Mouse (Mus musculus) intestine, postnatal 0 days (tissue): ENCODE measurements around the gene BC052040. TPM values are rescaled to one million over a fixed set of nuclear protein-coding genes. Genes with fewer than 3 reads are reported as not detected.

ENCODE experiments used
- ATAC-seq: fragments of 200-750 bp; cut with Nextera tagmentation; 2 replicates; pipeline ENCODE4 v1.8.0; 2017; ENCODE audit warnings: mild to moderate bottlenecking, moderate TSS enrichment, moderate library complexity
- H3K27ac ChIP-seq: fragments of 300-500 bp; sonication (generic); 2 replicates; pipeline ENCODE4 v1.5.1; 2014; ENCODE audit warnings: mild to moderate bottlenecking, low read depth, low read length, moderate library complexity
- H3K27me3 ChIP-seq: fragments of 300-500 bp; sonication (generic); replicated peaks from 2 replicates; pipeline ENCODE4 v1.6.1; 2014; ENCODE audit warnings: low read length, mixed read lengths; ENCODE audit not compliant: control insufficient read depth, insufficient read depth
- H3K36me3 ChIP-seq: fragments of 300-500 bp; sonication (generic); 2 replicates; pipeline ENCODE4 v1.6.1; 2014; ENCODE audit warnings: mild to moderate bottlenecking, moderate library complexity; ENCODE audit not compliant: control insufficient read depth, insufficient read depth
- H3K4me1 ChIP-seq: fragments of 300-500 bp; sonication (generic); replicated peaks from 2 replicates; pipeline ENCODE4 v1.6.1; 2014; ENCODE audit warnings: antibody characterized with exemption, low read length, mixed read lengths; ENCODE audit not compliant: control insufficient read depth, insufficient read depth
- H3K4me2 ChIP-seq: fragments of 300-500 bp; sonication (generic); replicated peaks from 2 replicates; pipeline ENCODE4 v1.6.1; 2014; ENCODE audit warnings: low read depth, mild to moderate bottlenecking, moderate library complexity
- H3K4me3 ChIP-seq: fragments of 300-500 bp; sonication (generic); 2 replicates; pipeline ENCODE4 v1.5.1; 2014; ENCODE audit warnings: low read depth, low read length
- H3K9ac ChIP-seq: fragments of 300-500 bp; sonication (generic); 2 replicates; pipeline ENCODE4 v1.6.1; 2014; ENCODE audit warnings: mild to moderate bottlenecking, low read depth, low read length
- H3K9me3 ChIP-seq: fragments of 300-500 bp; sonication (generic); 2 replicates; pipeline ENCODE4 v1.6.1; 2016; ENCODE audit warnings: mixed run types; ENCODE audit not compliant: control insufficient read depth
- CTCF ChIP-seq: sonication (generic); IDR thresholded peaks from 2 replicates; pipeline ENCODE4 v1.5.1; 2016; ENCODE audit warnings: low read depth, mild to moderate bottlenecking, control low read depth, antibody characterized with exemption, moderate library complexity
- WGBS: fragments of 180-500 bp; shearing (Covaris S2); extraction: QIAGEN DNeasy Blood & Tissue Kit; methylation state at CpG from one replicate; pipeline ENCODE4 v1.1.7; 2014; 5-methylcytosine and 5-hydroxymethylcytosine counted together
- polyA plus RNA-seq: library from polyadenylated mRNA; unstranded; fragments of >200 nt; fragmentation: Nextera tagmentation; extraction: Ambion mirVana; gene quantifications from 2 replicates; pipeline ENCODE4 v1.2.1, GENCODE M21; 2015

BC052040 gene
- 4.6 and 4.7 TPM in 2 replicates for polyA plus RNA-seq

DNA sequence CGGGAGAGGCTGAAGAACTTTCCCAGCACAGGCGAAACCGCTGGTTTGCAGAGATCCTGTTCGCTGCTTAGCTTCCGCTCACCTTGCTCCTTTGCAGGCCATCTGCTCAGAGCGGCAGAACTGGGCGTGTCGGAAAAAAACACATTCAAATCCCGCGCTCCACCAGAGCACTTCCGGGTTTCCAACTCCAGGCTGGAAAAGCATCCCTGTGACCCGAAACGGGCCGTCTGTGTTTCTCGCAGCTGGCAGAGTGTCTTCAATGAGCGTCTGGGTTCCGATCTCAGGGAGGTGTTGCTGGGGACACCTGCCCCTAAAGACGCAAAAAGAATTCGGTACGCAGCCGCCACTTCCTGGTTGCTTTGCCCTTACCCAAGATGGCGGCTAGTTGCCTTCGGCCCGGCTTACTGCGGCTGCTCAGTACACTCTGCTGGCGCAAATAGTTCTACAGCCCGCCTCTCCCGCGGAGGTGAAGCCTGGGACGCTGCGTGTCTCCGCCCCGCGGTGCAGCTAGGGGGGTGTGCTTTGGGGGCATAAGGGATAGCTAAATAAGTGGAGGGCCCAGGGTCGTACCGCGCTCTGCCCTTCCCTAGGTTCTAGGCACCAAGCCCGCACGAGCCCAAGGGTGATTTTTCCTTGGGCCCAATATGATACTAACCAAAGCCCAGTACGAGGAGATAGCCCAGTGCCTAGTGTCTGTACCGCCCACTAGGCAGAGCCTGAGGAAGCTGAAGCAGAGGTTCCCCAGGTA, at the start of gene BC052040:
Gene BC052040 (plus strand): TSS at position 476 of the 748 bp plus-strand sequence.
- Histone ChIP-seq H3K9ac (peak within 1 kb of the TSS; percentile 53), H3K36me3 (no peaks in the 10 kb centered on the region), H3K9me3 (no peaks in the 10 kb centered on the region), H3K4me1 (no peaks in the 10 kb centered on the region), H3K4me3 (peak within 1 kb of the TSS; percentile 49), H3K27me3 (no peaks in the 10 kb centered on the region), H3K27ac (peak within 1 kb of the TSS; percentile 4), H3K4me2 (peak within 1 kb of the TSS; percentile 69)
- peak; percentile 99 for ATAC-seq
- peak; percentile 39 for TF ChIP-seq CTCF
- WGBS, result under 1% methylated on average over 41 of the region's 41 CpGs

DNA sequence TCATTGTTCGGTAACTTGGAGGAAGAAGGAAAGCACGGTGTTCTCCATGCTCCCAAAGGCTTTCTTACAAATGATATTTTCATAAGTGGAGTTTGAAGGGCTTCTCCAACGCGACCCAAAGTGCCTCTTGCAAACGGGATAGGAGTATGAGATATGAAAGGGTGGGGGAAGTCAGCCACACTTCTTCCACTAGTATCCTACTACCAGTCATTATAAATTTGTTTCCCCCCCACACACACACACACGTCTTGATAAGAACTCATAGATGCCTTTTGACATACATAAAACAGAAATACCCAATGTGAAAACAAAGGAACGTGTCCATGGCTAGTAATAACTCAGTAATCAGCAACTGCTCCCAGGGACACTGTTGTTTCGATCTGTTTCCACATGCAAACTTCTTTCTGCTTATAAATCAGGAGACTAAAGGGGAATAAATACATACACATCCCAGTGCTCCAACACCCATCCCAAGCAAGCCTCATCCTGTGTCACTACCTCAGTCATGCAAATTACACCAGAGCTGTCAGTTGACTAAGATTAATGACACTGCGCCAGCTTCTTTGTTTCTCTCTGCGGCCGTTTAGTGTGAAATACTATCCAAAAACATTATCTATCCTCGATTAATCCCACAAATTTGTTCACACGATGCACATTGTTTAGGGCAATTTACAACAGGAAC, 43.4 kb upstream of the BC052040 start:
- Histone ChIP-seq H3K36me3 (no peaks in the 10 kb centered on the region), H3K4me1 (no peaks in the 10 kb centered on the region), H3K9me3 (no peaks in the 10 kb centered on the region), H3K9ac (no peak overlapping the region), H3K27me3 (no peaks in the 10 kb centered on the region), H3K27ac (no peak overlapping the region), H3K4me3 (no peak overlapping the region), H3K4me2 (no peak overlapping the region)
- no peak for TF ChIP-seq CTCF
- no peak for ATAC-seq
- WGBS, result 60% methylated on average over 13 of the region's 13 CpGs

DNA sequence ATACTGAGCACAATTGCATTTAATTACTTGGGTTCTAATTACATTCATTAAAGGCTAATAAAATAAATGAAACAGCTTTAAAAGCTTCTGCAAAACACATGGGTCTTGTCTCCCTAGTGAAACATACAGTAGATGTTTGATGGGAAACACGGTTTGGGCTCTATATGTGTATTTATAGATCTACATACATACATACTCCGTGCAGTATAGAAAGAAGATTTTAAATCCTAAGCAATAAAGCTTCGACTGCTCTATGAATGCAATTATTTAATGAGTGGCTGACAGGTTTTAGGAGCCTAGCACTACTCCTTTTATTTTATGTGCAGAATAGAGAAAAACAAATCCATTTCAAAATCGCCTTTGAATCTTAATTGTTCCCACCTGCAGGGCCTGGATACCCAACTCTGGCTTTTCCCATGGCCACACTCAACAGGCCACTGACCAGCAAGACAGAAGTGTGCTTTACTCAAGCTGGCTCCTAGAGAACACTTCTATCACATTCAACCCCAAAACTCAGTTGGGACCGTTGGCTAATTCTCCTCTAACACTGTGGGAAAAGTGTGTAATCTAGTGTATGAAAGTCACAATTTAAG, 42.7 kb upstream of the BC052040 start:
- no peaks in the 10 kb centered on the region for H3K9me3 ChIP-seq
- WGBS, result 79% methylated on average over 5 of the region's 5 CpGs
- no peak for ATAC-seq
- H3K9ac ChIP-seq, result no peak overlapping the region
- H3K4me1 ChIP-seq, result no peaks in the 10 kb centered on the region
- H3K27ac ChIP-seq, result no peak overlapping the region
- no peaks in the 10 kb centered on the region for H3K36me3 ChIP-seq
- no peaks in the 10 kb centered on the region for H3K27me3 ChIP-seq
- H3K4me3 ChIP-seq, result no peak overlapping the region
- no peak overlapping the region for H3K4me2 ChIP-seq
- no peak for TF ChIP-seq CTCF

DNA sequence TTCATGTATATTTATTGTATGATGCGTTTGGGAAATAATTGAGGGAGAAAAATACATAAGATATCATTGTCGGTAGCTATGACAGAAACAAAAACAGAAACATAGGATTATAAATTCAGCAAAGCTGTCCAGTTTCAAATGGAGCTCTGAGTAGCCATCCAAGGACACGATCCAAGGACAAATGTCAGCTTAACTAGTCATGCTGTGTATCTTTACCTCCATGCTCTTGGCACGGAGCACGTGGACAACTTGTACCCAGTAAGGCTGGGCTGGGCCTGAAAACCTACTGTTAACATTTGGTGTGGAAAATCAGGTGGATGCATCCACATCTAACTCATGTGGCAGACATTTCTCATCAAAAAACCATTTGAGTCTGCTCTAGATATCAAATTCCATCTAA, 41.8 kb upstream of the BC052040 start:
- H3K4me1 ChIP-seq, result no peaks in the 10 kb centered on the region
- no peak overlapping the region for H3K4me3 ChIP-seq
- H3K36me3 ChIP-seq, result no peaks in the 10 kb centered on the region
- no peak overlapping the region for H3K27ac ChIP-seq
- no peak overlapping the region for H3K4me2 ChIP-seq
- no peak overlapping the region for H3K9ac ChIP-seq
- TF ChIP-seq CTCF, result no peak
- ATAC-seq, result no peak
- no peaks in the 10 kb centered on the region for H3K9me3 ChIP-seq
- H3K27me3 ChIP-seq, result no peaks in the 10 kb centered on the region
- WGBS, result 92% methylated on average over 5 of the region's 5 CpGs

DNA sequence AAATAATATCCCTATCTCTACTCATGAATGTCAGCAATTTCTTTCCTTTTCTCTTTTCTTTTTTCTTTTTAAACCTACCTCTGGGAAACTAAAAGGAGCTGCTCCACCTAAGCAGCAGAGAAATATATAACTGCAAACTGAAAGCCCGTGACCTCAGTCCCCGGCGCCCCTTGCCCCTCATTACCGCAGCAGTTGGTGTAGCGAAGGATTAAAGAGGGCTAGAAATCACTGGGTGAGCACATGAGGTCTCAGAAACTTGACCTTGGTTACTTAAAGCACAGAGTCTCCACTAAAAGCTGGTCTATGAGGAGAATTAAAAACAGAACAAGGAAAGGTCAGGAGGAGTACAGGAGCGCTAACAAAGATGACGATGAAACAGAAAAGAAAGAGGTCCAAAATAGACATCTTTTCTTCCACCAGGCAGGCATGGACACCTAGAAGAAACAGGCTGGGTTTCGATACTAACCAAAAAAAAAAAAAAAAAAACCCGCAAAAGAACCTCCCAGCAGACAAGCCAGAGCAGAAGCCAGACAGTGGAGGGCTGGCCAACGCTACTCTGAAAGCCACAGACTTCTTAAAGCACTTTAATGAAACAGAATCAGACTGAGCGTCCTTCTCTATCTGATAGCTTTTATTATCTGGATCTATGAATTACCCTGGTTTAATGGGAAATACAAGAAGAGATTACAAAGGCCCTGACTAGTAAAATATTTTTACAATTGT, 39.0 kb upstream of the BC052040 start:
- 67% methylated on average over 11 of the region's 11 CpGs for WGBS
- no peaks in the 10 kb centered on the region for H3K27me3 ChIP-seq
- no peaks in the 10 kb centered on the region for H3K9me3 ChIP-seq
- no peak overlapping the region for H3K4me3 ChIP-seq
- no peak overlapping the region for H3K4me2 ChIP-seq
- no peak for TF ChIP-seq CTCF
- no peak overlapping the region for H3K27ac ChIP-seq
- no peaks in the 10 kb centered on the region for H3K36me3 ChIP-seq
- H3K9ac ChIP-seq, result no peak overlapping the region
- no peaks in the 10 kb centered on the region for H3K4me1 ChIP-seq
- no peak for ATAC-seq

DNA sequence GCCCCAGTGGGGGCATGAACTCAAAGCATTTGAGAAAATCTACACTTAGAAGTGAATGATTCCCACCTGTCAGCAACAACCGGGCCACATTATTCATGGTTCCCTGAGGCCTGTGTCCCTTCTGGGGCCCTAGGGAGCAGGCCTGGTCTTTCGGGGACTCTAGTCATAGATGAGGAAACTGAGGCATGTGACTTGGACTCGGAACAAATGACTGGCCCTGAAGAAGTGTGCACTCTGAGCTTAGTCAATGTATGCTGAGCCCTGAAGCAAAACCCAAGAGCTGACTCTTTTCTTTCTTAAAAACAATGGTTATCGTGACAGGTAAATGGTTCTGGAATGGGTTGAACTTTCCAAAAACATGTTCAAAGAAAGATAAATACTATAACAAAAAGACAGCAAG, 38.3 kb upstream of the BC052040 start:
- Histone ChIP-seq H3K4me3 (no peak overlapping the region), H3K4me2 (no peak overlapping the region), H3K27me3 (no peaks in the 10 kb centered on the region), H3K27ac (no peak overlapping the region), H3K9ac (no peak overlapping the region), H3K36me3 (no peaks in the 10 kb centered on the region), H3K4me1 (no peaks in the 10 kb centered on the region), H3K9me3 (no peaks in the 10 kb centered on the region)
- WGBS, result 90% methylated on average over 4 of the region's 4 CpGs
- no peak for TF ChIP-seq CTCF
- no peak for ATAC-seq
